Mouse (Mus musculus): ENCODE data around the gene Trpc6.
A peak's percentile ranks its signal among the peaks of the same experiment; 100 is the strongest.

Trpc6 gene

DNA sequence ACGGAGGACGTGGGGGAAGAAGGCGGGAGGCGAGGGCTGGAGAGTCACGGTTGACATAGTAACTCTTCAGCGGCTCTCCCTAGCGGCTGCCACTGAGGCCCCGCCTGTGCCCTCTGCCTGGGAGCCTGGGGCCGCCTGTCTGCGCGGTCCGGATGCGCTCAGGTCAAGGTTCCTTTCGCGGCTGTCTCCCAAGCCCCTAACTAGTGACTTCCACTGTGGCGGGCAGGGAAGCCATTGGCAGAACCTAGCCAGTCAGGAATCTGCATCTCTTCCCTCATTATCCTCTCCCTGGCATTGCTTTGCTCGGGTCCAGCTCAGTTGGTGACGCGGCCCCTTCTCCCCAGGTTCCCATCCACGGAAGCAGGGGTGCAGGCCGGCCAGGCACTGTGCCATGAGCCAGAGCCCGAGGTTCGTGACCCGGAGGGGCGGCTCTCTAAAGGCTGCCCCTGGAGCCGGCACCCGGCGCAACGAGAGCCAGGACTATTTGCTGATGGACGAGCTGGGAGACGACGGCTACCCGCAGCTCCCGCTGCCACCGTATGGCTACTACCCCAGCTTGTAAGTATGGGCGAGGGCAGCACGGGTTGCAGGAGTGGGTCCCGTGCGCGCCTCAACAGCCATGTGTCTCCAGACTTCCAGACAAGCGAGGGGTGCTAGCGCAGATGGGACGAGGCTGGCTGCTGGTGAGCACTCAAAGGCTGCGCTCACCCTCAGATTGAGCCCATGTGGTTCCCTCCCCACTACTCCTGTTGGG, at the start of gene Trpc6:
Gene Trpc6, plus strand, starts transcription at position 102 of the 754 bp plus-strand sequence.
- peak; percentile 4 for DNase-seq (ENCODE audit: low read depth, low spot score)

DNA sequence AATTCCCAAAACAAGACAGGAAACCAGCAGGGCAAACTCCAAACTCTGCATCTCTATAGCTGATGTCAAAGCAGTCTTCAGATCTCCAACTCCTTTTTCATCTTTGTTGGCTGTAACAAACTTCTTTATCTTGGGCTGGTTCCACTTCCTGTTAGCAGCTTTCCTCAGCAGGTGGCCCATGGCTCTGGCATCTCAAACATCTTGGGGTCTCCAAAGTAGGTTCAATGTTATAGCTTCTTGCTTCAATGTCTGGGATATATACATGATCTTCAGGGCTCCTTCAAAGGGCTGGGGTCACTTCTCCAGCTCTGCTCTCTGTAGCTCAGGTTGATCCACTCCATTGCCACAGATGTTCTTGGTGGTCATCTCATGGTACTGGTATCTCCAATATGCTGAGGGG, 23.0 kb upstream of the Trpc6 start:
- DNase-seq (ENCODE audit: low read depth, low spot score), result no peak

DNA sequence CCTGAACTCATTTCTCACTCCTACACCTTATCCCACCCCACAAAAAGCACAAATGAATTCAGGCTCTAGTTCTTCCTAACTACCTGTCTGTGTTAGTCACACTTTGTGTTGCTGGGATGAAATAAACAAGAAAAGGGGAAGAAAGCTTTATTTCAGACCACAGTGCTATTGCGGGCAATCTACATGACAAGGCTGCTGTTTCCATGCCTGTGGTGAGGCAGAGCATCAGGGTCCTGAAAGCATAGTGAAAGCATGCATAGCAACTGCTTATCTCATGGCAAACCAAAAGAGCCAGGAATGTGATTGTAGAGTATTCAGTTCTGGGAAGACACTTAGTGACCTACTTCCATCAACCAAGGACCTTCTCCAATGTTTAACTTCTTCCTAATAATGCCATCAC, 10.3 kb upstream of the Trpc6 start:
- no peak for DNase-seq (ENCODE audit: low read depth, low spot score)

DNA sequence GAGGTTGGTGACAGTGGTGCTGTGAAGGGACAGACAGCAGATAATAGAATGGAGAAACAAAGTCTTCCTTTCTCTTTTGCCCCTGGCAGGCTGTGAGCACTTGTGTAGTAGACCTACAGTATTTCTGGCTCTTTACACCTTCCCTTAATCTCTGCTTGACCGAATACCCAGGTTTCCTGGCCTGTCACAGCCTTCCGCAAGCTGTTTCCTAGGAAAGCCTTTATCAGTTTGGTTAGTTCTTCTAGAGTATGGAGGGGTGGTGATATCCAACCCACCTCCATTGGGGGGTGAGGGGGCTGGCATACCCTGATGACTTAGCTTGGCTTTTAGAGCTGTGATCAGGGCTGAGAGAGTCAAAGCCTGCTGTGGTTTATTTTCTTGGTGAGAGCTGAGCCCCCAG, 1.3 kb downstream of the Trpc6 start:
- DNase-seq (ENCODE audit: low read depth, low spot score), result no peak

DNA sequence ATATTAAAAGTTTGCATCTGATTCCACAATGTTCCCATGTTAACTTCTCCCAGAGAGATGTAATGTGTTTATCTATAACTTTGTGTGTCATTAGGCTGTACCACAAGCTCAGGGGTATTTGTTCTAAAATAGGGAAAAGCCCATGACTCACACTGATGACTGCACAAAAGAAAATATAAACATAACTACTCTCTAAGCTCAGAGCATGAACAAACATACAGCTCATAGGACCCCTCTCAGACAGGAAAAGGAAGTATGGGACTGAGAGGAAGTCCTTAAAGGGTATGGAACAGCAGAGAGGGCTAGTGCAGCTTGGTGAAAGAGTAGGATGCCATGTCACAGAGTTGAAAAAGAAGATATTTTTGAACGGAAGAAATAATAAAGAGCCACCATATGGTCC, 14.6 kb downstream of the Trpc6 start:
- DNase-seq (ENCODE audit: low read depth, low spot score), result no peak

DNA sequence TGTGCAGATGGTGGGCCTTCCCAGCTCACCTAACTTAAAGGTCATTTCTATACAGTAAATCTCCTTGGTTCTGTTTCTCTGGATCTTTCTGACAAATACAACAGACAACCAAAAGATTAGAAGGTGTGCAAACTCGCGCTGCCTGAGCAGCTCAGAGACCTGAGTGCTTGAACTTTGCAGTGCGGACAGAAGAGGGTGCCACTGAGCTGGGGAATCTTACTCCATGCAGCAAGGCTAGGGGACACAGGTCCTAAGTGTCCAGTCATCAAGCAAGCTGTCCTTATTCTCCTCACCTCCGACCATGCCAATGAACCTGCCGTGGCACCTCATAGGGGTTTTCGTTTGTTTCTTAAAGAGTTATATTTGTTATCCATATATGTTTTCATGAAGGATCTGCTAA, 48.7 kb downstream of the Trpc6 start:
- DNase-seq (ENCODE audit: low read depth, low spot score), result no peak

DNA sequence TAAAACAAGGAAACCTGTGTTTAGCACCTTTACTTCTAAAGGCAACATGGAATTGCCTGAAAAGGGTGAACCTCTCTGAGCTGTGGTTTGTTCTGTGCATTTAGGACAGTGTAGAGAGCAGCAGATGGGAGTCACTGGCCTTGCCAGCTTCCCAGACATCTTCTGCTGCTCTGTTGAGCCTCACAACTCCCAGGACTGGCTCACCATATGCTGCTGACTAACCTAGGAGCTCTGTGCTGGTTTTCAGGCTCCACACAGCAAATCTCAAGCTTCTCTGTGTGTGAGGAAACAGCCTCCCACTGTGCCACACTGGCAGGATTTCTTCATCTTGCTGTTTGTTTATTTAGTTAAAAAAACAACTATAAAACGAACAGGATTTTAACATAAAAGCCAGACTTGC, 53.1 kb downstream of the Trpc6 start:
- DNase-seq (ENCODE audit: low read depth, low spot score), result no peak

DNA sequence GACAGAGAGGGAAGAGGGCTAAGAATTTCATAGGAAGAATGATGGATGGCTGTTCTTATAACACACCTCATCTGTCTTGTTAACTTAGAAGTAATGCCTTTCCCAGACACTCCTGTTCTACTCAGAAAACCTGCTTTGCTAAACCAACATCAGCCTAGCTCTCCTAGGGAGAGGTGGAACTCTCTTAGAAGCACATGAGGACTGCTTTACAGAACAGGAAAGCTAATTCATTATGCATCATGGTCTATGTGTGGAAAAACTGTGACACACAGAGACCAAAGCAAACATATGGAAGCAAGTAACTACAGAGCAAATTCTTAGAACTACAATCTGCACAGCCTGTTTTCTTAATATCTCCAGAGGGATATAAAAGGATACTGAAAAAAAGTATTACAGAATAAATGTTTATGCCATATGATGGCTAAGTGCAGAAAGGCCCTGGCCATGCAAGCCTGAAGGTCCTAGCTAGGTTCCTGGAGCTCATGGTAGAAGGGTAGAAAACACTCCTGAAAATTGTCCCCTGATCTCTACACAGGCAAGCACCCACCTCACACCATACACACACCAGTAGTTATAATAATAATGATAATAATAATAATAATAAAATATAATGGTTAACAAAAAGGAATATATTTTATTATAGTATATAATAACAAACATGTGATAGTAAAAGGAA, 63.0 kb downstream of the Trpc6 start:
- no peak for DNase-seq (ENCODE audit: low read depth, low spot score)

DNA sequence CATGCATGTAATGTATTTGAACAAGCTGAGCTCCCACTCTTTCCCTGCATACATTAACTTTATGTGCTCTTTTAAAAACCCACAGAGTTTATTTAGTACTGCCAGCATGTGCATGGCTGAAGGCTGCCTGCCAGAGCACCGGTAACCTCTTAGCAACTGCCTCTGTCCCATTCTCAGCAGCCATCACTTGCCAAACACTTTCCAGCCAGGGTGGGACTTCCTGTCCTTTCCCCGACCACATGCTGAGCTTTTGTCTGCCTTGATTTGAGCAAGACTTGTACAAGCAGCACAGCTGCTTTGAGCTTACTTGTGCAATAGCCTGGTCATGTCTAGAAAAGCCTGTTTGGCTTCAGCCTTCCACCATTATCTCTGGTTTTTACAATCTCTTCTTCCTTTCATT, 90.4 kb downstream of the Trpc6 start:
- peak; percentile 8 for DNase-seq (ENCODE audit: low read depth, low spot score)

DNA sequence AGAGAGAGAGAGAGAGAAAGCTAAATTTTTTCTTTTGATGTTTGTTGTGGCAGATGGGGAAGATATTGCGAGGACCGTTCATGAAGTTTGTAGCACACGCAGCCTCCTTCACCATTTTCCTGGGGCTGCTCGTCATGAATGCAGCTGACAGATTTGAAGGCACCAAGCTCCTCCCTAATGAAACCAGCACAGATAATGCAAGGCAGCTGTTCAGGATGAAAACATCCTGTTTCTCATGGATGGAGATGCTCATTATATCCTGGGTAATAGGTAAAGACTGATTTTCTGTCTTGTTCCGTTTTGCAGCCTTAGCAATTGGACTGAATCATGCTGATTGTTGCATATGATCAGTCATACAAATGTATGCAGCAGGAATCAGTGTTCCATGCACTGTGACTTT, 99.5 kb downstream of the Trpc6 start:
- no peak for DNase-seq (ENCODE audit: low read depth, low spot score)

DNA sequence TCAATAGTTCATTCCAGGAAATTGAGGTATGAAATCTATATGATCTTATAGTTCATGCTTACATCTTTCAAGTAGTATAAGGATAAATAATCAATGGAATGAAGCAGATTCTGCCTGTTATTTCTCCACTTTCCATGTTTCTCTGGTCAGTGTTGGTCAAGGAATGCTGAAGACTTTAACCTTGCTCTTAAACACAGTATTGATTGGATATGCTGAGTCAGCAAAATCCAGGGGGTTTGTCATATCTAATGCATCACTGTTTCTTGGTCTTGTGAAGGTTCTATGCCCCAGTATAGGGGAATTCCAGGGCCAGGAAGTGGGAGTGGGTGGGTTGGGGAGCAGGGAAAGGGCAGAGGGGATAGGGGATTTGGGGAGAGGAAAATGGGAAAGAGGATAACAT, 111.4 kb downstream of the Trpc6 start:
- DNase-seq (ENCODE audit: low read depth, low spot score), result no peak

DNA sequence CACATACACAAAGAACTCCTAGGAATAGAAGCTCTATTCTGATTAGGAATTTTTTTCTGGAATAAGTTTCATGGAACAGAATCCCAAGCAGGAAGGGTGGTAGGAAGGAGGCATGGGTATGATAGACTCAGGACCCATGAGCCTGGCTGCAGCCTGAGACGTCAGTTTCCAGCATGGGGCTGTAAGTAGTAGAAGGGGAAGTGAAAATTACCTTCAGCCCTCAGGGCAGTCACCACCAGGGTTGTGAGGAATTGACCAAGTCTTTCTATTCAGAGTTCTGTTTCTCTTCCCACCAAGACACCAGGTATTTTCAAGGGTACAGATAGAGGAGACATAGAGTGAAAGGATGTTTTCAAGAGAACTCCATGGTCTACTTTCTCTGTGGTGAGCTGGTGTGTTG, 129.0 kb downstream of the Trpc6 start:
- no peak for DNase-seq (ENCODE audit: low read depth, low spot score)

DNA sequence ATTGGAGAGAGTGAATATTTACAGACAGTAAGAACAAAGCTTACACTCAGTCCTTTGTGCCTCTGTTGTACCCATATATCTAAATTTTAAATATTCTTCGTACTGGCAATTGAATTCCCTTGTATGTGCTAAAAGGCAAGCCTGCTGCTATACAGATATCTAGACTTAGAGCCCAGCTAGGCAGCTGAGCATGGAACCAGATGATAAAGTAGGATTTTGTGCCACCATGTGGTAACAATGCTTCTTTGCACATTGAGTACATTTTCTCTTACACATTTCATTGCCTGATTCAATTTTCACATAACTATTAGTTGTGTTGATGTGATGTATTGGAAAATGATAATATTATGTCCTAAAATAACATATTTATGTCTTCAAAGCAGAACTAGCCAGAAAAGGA, 132.7 kb downstream of the Trpc6 start:
- peak; percentile 24 for DNase-seq (ENCODE audit: low read depth, low spot score)

DNA sequence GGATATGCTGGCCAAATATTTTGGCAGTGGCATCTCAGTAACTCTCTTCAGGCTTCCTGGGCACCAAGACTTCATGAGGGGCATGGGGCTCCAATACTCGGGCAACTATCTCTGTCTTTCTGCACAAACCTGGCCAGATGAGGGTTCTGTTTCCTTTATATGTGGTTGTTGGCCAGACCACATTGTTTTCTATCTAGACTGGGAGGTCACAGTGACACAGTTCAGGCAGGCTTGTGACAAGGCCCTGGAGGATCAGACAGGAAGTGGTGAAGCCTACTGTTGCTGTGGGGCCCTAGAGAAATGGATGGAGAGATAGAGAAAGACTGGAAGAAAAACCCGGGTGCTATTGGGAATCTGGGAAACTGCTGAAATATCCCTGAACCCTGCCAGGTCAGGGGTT, 149.2 kb downstream of the Trpc6 start:
- no peak for DNase-seq (ENCODE audit: low read depth, low spot score)

DNA sequence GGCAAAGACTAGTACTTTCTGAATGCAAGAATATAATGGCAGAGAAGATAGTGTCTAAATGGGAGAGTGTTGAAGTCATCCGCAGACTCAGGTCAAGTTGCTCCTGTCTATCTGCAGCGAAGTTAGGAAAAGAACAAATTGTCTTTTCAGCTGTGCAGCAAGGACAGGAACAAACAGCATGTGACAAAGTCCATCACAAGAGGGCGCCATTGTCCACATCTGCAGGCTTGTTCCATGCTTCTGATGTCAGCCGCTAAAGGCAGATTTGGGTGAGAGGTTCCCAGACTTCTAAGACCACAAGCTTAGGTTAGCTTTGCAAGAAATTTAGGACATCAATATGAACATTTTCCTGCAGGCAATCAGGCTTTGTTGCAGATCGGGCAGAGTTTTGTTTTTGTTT, 156.7 kb downstream of the Trpc6 start:
- peak; percentile 83 for DNase-seq (ENCODE audit: low read depth, low spot score)

DNA sequence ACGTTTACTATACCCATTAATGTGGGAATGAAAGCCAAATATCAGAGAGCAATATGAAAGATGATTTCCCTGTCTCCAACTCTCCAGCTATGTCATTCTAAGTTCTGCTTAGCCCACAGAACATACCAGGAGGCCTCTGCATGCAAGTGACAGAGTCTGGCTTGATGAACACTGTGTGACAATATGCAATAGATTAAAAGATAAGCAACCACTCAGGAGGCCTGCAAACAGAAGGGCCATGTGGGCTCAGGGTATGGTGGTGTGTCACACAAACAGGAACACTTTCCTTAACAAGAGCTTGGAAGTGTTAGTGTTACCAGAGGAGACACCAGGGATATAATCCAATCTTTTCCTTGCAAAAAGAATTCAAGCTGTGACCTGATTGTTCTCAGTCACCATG, 159.6 kb downstream of the Trpc6 start:
- no peak for DNase-seq (ENCODE audit: low read depth, low spot score)

DNA sequence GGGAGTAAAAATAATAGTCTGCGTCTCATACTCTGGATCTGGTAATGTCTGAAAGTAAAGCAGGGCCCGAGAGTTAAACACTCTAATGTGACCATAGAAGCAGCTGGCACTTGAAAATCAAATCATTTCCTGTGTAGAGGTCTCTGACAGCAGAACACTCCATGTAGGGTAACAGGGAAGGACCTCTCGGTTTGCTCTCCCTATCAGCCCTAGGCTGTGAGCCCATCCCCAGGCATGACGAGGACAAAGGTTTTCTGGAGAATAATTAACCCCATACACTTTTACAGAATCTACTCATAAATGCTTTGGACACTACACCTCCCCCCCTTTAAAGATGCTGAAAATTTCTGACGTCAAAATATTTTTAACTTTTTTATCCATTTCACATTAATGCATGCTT, 160.0 kb downstream of the Trpc6 start:
- no peak for DNase-seq (ENCODE audit: low read depth, low spot score)

DNA sequence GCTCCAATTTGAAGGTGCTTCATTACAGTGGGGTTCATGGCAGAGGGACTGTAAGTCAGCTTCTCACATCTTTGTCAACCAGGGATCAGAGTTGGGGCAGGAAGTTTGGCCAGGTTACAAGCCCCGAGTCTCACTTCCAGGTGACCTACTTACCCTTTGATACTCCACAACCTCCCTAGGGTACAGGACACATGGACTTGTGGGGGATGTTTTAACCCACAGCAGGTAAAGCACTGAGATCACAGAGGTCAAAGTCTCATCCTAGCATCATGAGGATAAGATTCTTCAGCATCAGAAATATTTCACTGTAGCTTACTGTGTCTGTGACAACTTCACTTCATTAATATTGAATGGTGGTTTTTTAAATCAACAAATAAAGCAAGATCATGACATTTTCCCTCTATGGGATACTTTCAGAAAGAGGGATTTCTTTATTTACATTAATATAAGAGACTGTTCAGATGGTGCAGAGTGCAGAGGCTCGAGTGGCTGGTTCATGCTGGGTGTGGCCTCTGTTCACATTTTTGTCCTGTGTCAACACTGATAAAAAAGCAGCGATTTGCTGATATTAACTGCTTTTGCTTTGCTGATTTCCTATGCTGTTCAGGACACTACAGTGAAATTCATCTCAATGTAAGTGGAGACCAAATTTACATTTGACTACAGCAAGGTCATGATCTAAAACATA, 166.3 kb downstream of the Trpc6 start:
- no peak for DNase-seq (ENCODE audit: low read depth, low spot score)

DNA sequence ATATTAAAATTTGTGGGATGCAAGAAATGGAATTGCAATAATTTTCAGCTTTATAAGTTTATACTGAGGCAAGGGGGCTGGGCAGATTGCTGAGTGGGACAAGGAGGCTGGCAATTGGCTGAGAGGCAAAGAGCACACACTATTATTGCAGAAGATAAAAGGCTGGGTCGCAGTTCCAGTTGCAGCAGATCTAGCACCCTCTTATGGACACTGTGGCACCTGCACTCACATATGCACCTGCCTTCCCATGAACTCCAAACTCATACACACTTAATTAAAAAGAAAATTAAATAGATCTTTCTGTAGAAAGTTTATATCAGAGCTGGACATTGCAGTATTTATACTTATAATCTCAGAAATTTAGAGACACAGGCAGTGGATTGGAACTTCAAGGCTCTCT, 175.1 kb downstream of the Trpc6 start:
- DNase-seq (ENCODE audit: low read depth, low spot score), result no peak

DNA sequence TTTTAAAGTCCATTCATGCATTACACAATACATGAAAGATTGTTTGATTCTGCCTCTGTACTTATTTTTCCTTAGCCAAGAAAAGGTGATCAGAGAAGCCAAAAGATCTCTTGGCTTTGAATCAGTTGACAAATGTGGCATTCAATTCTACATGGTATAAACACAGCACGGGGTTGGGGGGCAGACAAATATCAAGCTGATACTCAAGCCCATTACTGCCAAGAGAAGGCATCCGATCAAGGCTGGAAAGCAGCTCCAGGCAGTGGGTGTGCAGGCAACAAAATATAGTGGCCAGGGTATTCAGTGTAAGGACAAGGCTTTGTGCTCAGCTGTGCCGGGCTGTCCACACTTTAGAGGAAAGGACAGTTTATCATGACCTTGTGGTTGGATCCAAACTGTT, 185.1 kb downstream of the Trpc6 start:
- no peak for DNase-seq (ENCODE audit: low read depth, low spot score)
